Mouse (Mus musculus) hindbrain, embryonic 15.5 days (tissue): Measurements from ENCODE around the gene Ranbp17. TPM values are rescaled to one million over a fixed set of nuclear protein-coding genes. Genes with fewer than 3 reads are reported as not detected.

Source experiments
- ATAC-seq: fragments of 200-750 bp; cut with Nextera tagmentation; 2 replicates; pipeline ENCODE4 v1.8.0; 2017; ENCODE audit warnings: low read depth, moderate number of reproducible peaks, moderate TSS enrichment; ENCODE audit not compliant: low FRiP score
- H3K27ac ChIP-seq: fragments of 300-500 bp; sonication (generic); replicated peaks from 2 replicates; pipeline ENCODE4 v1.5.1; 2015; ENCODE audit warnings: mild to moderate bottlenecking, inconsistent platforms
- H3K27me3 ChIP-seq: fragments of 300-500 bp; sonication (generic); 2 replicates; pipeline ENCODE4 v1.6.1; 2015; ENCODE audit warnings: control low read depth, inconsistent platforms
- H3K36me3 ChIP-seq: fragments of 300-500 bp; sonication (generic); 2 replicates; pipeline ENCODE4 v1.6.1; 2015; ENCODE audit warnings: control low read depth, inconsistent platforms
- H3K4me1 ChIP-seq: fragments of 300-500 bp; sonication (generic); replicated peaks from 2 replicates; pipeline ENCODE4 v1.6.1; 2015; ENCODE audit warnings: control low read depth, inconsistent platforms
- H3K4me2 ChIP-seq: fragments of 300-500 bp; sonication (generic); 2 replicates; pipeline ENCODE4 v1.6.1; 2015; ENCODE audit warnings: moderate library complexity, mild to moderate bottlenecking, inconsistent platforms
- H3K4me3 ChIP-seq: fragments of 300-500 bp; sonication (generic); 2 replicates; pipeline ENCODE4 v1.5.1; 2015; ENCODE audit warnings: mild to moderate bottlenecking, inconsistent platforms
- H3K9ac ChIP-seq: fragments of 300-500 bp; sonication (generic); 2 replicates; pipeline ENCODE4 v1.6.1; 2015; ENCODE audit warnings: inconsistent platforms
- H3K9me3 ChIP-seq: fragments of 300-500 bp; sonication (generic); 2 replicates; pipeline ENCODE4 v1.6.1; 2016; ENCODE audit warnings: control low read depth, inconsistent platforms
- whole genome bisulfite sequencing: fragments of 180-500 bp; shearing (Covaris S2); methylation state at CpG from one replicate; pipeline ENCODE4 v1.1.7; 2015; 5-methylcytosine and 5-hydroxymethylcytosine counted together
- polyA plus RNA-seq: library from polyadenylated mRNA; unstranded; fragments of >200 nt; fragmentation: Nextera tagmentation; extraction: Ambion mirVana; gene quantifications from 2 replicates; pipeline ENCODE4 v1.2.1, GENCODE M21; 2015

Ranbp17 gene
- polyA plus RNA-seq, 1 experiment from 2014 or later = 7.8 TPM

- H3K9ac ChIP-seq = no peak overlapping the region
- no peaks in the 10 kb centered on the region for H3K36me3 ChIP-seq
- no peaks in the 10 kb centered on the region for H3K27me3 ChIP-seq
- whole genome bisulfite sequencing = 29% methylated on average over 8 of the region's 8 CpGs
- H3K27ac ChIP-seq = no peak overlapping the region
- H3K4me3 ChIP-seq = no peak overlapping the region
- H3K9me3 ChIP-seq = no peaks in the 10 kb centered on the region
- peak; percentile 50; the same call in 1 of the 2 replicates for ATAC-seq
- no peak overlapping the region for H3K4me2 ChIP-seq
- H3K4me1 ChIP-seq = peaks cover 23% of the 10 kb centered on the region
Measured at GRCm38 (mm10) chr11:33300859-33301258, 212.7 kb downstream of the Ranbp17 start.

DNA sequence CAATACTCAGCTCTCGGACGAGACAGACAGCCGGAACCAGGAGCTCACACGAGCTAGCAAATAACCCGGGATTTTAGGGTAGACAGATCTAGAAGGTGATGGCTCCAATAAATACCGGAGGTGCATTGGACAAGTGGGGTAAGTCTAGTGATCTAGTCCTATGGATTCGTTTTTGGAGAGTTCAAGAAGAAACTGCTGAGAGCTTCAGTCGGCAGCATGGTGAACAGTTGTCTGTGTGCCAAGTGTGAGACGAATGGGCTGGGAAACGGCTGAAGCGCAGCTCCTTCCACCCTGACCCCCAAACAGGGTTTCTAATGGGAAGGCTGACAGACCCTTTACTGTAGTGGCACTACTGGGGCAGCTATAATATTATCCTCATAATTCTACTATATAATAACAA, 214.2 kb downstream of the Ranbp17 start:
- Histone ChIP-seq H3K9me3 (no peaks in the 10 kb centered on the region), H3K4me3 (no peak overlapping the region), H3K4me1 (peaks cover 23% of the 10 kb centered on the region), H3K27ac (no peak overlapping the region), H3K9ac (no peak overlapping the region), H3K4me2 (0 out of 2 replicates have a peak overlapping the region, but pooled peaks have one; percentile 6), H3K27me3 (no peaks in the 10 kb centered on the region), H3K36me3 (no peaks in the 10 kb centered on the region)
- 54% methylated on average over 11 of the region's 11 CpGs for WGBS
- ATAC-seq = no peak

DNA sequence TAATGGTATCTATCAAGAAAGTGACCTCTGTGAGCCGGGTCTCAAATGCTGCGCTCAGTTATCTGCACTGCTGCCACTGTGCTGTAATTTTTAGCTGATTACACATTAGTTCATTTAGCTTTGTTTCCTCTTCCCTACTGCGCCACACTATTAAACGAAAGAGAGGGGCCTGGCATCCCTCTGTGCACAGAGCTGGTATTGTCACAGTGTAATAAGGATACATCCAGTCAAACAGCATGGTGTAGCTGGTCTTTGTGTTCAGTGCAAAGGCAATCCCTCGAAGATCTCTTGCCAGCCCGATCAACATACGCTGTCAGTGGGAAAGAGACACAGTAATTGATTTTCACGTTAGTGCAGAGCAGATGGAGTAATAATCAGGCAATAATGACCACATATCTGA, 216.4 kb downstream of the Ranbp17 start:
- no peaks in the 10 kb centered on the region for H3K36me3 ChIP-seq

GRCm38 (mm10) chr11:33295422-33295821, 218.1 kb downstream of the Ranbp17 start:
- no peak overlapping the region for H3K4me2 ChIP-seq
- no peaks in the 10 kb centered on the region for H3K27me3 ChIP-seq
- H3K4me3 ChIP-seq = no peak overlapping the region
- H3K9ac ChIP-seq = no peak overlapping the region
- no peaks in the 10 kb centered on the region for H3K36me3 ChIP-seq
- H3K4me1 ChIP-seq = peaks cover 17% of the 10 kb centered on the region
- 51% methylated on average over 3 of the region's 3 CpGs for WGBS
- H3K27ac ChIP-seq = no peak overlapping the region
- ATAC-seq = no peak
- H3K9me3 ChIP-seq = no peaks in the 10 kb centered on the region

More for the DNA sequence above, 216.4 kb downstream of the Ranbp17 start:
- Histone ChIP-seq H3K9me3 (no peaks in the 10 kb centered on the region), H3K4me3 (no peak overlapping the region), H3K4me1 (peaks cover 23% of the 10 kb centered on the region), H3K4me2 (no peak overlapping the region), H3K27me3 (no peaks in the 10 kb centered on the region), H3K27ac (no peak overlapping the region; the same call in 1 of the 2 replicates), H3K9ac (no peak overlapping the region)
- 30% methylated on average over 8 of the region's 8 CpGs for WGBS
- ATAC-seq = peak; percentile 82

- H3K4me1 ChIP-seq = peaks cover 5% of the 10 kb centered on the region; the same call in 1 of the 2 replicates
- H3K36me3 ChIP-seq = no peaks in the 10 kb centered on the region
- no peaks in the 10 kb centered on the region for H3K9me3 ChIP-seq
- no peak overlapping the region for H3K27ac ChIP-seq
- no peak overlapping the region for H3K9ac ChIP-seq
- no peaks in the 10 kb centered on the region for H3K27me3 ChIP-seq
- no peak for ATAC-seq
- no peak overlapping the region for H3K4me3 ChIP-seq
- no peak overlapping the region for H3K4me2 ChIP-seq
- 85% methylated on average over 6 of the region's 6 CpGs for WGBS
Measured at GRCm38 (mm10) chr11:33294063-33294462, 219.5 kb downstream of the Ranbp17 start.

- no peak for ATAC-seq
- Histone ChIP-seq H3K27me3 (no peaks in the 10 kb centered on the region), H3K36me3 (no peaks in the 10 kb centered on the region), H3K9me3 (no peaks in the 10 kb centered on the region), H3K4me1 (no peaks in the 10 kb centered on the region), H3K4me2 (no peak overlapping the region), H3K27ac (no peak overlapping the region), H3K4me3 (no peak overlapping the region), H3K9ac (no peak overlapping the region)
- WGBS = 86% methylated on average over 2 of the region's 2 CpGs
Measured at GRCm38 (mm10) chr11:33278571-33278970, 235.0 kb downstream of the Ranbp17 start.

- no peaks in the 10 kb centered on the region for H3K4me1 ChIP-seq
- no peaks in the 10 kb centered on the region for H3K27me3 ChIP-seq
- H3K4me2 ChIP-seq = no peak within 1 kb of the TSS
- no peaks in the 10 kb centered on the region for H3K9me3 ChIP-seq
- H3K27ac ChIP-seq = no peak within 1 kb of the TSS
- no peak for ATAC-seq
- no peak within 1 kb of the TSS for H3K4me3 ChIP-seq
- 94% methylated on average over 3 of the region's 3 CpGs for WGBS
- H3K9ac ChIP-seq = no peak within 1 kb of the TSS
- no peaks in the 10 kb centered on the region for H3K36me3 ChIP-seq
Measured at GRCm38 (mm10) chr11:33276637-33277036, 236.9 kb downstream of the Ranbp17 start, which contains the start of gene Gm12117. Gene Gm12117, minus strand, starts transcription at chr11:33276737.

DNA sequence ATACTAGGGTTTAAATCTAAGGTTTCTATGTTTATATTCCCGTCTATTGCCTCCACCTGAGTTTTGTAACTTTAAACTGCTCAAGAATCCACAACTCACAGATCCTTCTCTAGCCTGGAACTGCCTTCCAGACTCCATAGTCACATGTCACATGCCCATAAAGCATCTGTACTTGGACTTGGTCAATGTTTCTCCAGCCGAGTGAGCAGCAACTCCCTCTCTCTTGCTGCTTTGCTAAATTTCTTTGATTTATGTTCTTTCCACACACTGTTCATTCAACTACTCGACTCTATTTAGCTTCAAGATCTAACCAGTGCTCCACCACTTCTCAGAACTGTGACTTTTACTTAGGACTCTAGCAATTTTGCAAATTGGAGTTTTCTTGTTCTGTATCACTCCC, 238.7 kb downstream of the Ranbp17 start:
- Histone ChIP-seq H3K27me3 (no peaks in the 10 kb centered on the region), H3K9ac (no peak overlapping the region), H3K27ac (no peak overlapping the region), H3K36me3 (no peaks in the 10 kb centered on the region), H3K9me3 (no peaks in the 10 kb centered on the region), H3K4me1 (no peaks in the 10 kb centered on the region), H3K4me2 (no peak overlapping the region), H3K4me3 (no peak overlapping the region)
- 87% methylated on average over 3 of the region's 3 CpGs for WGBS
- ATAC-seq = no peak

DNA sequence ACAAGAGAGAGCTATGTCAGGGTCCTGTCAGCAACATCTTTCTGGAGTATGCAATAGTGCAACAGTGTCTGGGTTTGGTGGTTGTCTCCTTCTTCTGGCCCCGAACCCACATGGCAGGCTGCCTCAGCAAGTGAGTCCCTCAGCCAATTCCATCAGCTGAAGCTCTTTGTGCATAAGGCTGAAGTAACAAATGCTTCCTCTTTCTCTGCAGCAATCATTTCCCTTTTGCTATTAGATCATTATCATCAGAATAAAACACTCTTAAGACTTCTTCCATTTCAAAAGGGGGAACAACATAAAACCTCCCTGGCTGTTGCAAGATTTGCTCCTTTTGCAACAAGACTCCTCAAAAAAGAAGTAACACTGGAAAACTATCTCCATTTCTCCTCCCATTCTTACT, 239.3 kb downstream of the Ranbp17 start:
- Histone ChIP-seq H3K9me3 (no peaks in the 10 kb centered on the region), H3K27ac (no peak overlapping the region), H3K36me3 (no peaks in the 10 kb centered on the region), H3K4me1 (no peaks in the 10 kb centered on the region), H3K4me3 (no peak overlapping the region), H3K27me3 (no peaks in the 10 kb centered on the region), H3K4me2 (no peak overlapping the region), H3K9ac (no peak overlapping the region)
- 96% methylated on average over 1 of the region's 1 CpGs for WGBS
- ATAC-seq = no peak

DNA sequence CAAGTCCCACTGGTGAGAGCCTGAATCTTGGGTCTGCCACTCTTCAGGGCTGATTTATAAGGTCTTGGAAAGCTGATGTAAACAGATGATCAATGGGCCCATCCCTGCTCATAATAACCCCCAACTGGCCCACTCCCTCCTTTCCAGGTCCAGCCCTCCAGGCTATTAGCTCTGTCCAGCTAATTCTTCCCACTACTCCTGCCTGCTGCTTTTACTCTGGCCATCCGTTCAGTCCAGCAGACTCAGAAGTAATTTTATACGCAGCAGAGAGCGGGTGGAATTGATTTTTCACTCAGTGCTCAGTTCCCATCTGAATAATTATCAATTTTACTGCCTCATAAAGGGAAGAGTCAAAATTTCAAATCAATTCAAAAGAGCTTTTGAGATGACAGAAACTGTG, 273.3 kb downstream of the Ranbp17 start:
- Histone ChIP-seq H3K4me3 (no peak overlapping the region), H3K27ac (no peak overlapping the region), H3K36me3 (no peaks in the 10 kb centered on the region), H3K9ac (no peak overlapping the region), H3K4me1 (no peaks in the 10 kb centered on the region; the same call in 1 of the 2 replicates), H3K9me3 (no peaks in the 10 kb centered on the region), H3K27me3 (no peaks in the 10 kb centered on the region), H3K4me2 (no peak overlapping the region)
- 65% methylated on average over 3 of the region's 3 CpGs for WGBS
- no peak for ATAC-seq

DNA sequence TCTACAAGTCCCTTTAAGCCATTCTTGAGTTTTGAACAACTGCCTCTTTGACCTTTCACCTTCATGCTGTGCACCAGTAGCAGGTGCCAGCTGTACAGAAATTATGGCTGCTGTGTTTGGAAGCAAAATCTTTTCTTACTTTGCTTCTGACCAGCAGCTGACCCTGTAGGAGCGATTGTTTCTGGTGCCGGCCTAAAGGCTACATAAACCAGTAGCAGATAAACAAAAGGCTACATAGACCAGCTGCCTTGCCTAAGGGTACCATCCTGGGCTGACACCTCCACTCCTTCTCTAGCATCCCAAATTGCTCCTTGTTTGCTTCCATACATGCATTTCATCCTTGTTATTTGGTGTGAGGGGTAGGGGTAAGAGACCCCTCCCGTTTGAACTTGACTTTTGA, 279.4 kb downstream of the Ranbp17 start:
- ATAC-seq = no peak
- H3K9ac ChIP-seq = no peak overlapping the region
- WGBS = 27% methylated on average over 3 of the region's 3 CpGs
- 0 out of 2 replicates have a peak overlapping the region, but pooled peaks have one; percentile 15 for H3K27ac ChIP-seq
- no peak overlapping the region for H3K4me3 ChIP-seq
- no peaks in the 10 kb centered on the region for H3K27me3 ChIP-seq
- no peaks in the 10 kb centered on the region for H3K9me3 ChIP-seq
- H3K4me2 ChIP-seq = no peak overlapping the region
- no peaks in the 10 kb centered on the region for H3K36me3 ChIP-seq
- peaks cover 9% of the 10 kb centered on the region for H3K4me1 ChIP-seq

- Histone ChIP-seq H3K4me2 (no peak overlapping the region), H3K4me1 (peaks cover 9% of the 10 kb centered on the region), H3K9ac (no peak overlapping the region), H3K9me3 (no peaks in the 10 kb centered on the region), H3K36me3 (no peaks in the 10 kb centered on the region), H3K27me3 (no peaks in the 10 kb centered on the region), H3K4me3 (no peak overlapping the region), H3K27ac (no peak overlapping the region)
- no peak for ATAC-seq
- WGBS = 69% methylated on average over 5 of the region's 5 CpGs
Measured at GRCm38 (mm10) chr11:33232056-33232455, 281.5 kb downstream of the Ranbp17 start.

DNA sequence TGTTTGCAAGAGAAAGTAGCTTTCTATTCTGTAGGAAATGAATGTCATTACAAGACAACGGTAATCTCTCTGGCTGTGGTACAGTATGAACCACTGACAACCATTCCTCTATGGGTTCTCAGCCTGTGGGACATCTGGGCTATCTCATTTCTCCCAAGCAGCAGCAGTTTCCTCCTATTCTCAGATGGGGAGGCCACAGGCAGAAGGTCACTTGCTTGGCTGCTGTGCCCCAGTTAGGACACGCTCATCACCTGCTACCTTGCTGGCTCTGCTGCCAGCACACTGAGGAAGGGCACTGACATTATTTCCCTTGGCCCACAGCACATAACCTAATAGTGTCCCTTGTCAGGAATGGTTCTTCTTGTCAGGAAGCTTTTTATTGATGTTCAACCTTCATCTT, 285.4 kb downstream of the Ranbp17 start:
- ATAC-seq = no peak
- Histone ChIP-seq H3K9ac (no peak overlapping the region), H3K4me3 (no peak overlapping the region), H3K27ac (no peak overlapping the region), H3K4me2 (no peak overlapping the region), H3K9me3 (no peaks in the 10 kb centered on the region), H3K36me3 (no peaks in the 10 kb centered on the region), H3K4me1 (no peaks in the 10 kb centered on the region), H3K27me3 (no peaks in the 10 kb centered on the region)
- 93% methylated on average over 2 of the region's 2 CpGs for WGBS
